Mouse (Mus musculus) hindlimb bud, embryonic 11.5 days (tissue): ENCODE data around the gene Large2.

ENCODE experiments used
- DNase-seq: peaks from one replicate; pipeline ENCODE4 v3.0.0-alpha.2; 2012; ENCODE audit warnings: low read depth, low spot score; ENCODE audit errors: extremely low spot score

Gene Large2

GRCm38 (mm10) chr2:92372767-92373436, 1.8 kb downstream of the Large2 start:
- DNase-seq, result no peak

- no peak for DNase-seq
These were observed 2.5 kb downstream of the Large2 start for GRCm38 (mm10) chr2:92371971-92372690.

- DNase-seq, result no peak
These were observed 3.6 kb downstream of the Large2 start for GRCm38 (mm10) chr2:92370821-92371805.

GRCm38 (mm10) chr2:92370375-92370774, 4.3 kb downstream of the Large2 start:
- DNase-seq, result no peak

- no peak for DNase-seq
These were observed 7.2 kb downstream of the Large2 start for GRCm38 (mm10) chr2:92367383-92368029.

GRCm38 (mm10) chr2:92365568-92365967, 9.1 kb downstream of the Large2 start:
- no peak for DNase-seq

- no peak for DNase-seq
These were observed 10.6 kb downstream of the Large2 start for GRCm38 (mm10) chr2:92364086-92364485.

- no peak for DNase-seq
These were observed 12.0 kb downstream of the Large2 start for GRCm38 (mm10) chr2:92362571-92363228.

- DNase-seq, result no peak
These were observed 12.9 kb downstream of the Large2 start for GRCm38 (mm10) chr2:92361795-92362194.

GRCm38 (mm10) chr2:92360893-92361292, 13.8 kb downstream of the Large2 start:
- DNase-seq, result no peak

- DNase-seq, result no peak
These were observed 14.4 kb downstream of the Large2 start for GRCm38 (mm10) chr2:92360186-92360823.

GRCm38 (mm10) chr2:92359301-92359700, 15.4 kb downstream of the Large2 start:
- DNase-seq, result no peak

GRCm38 (mm10) chr2:92354224-92354623, 20.4 kb downstream of the Large2 start:
- DNase-seq, result no peak

GRCm38 (mm10) chr2:92353402-92353801, 21.3 kb downstream of the Large2 start:
- no peak for DNase-seq

- DNase-seq, result no peak
These were observed 24.0 kb downstream of the Large2 start for GRCm38 (mm10) chr2:92350686-92351085.

- no peak for DNase-seq
These were observed 24.9 kb downstream of the Large2 start for GRCm38 (mm10) chr2:92349589-92350425.

GRCm38 (mm10) chr2:92347191-92347590, 27.5 kb downstream of the Large2 start:
- no peak for DNase-seq

GRCm38 (mm10) chr2:92342418-92342817, 32.3 kb downstream of the Large2 start:
- DNase-seq, result no peak

GRCm38 (mm10) chr2:92331871-92332270, 42.8 kb downstream of the Large2 start:
- no peak for DNase-seq
